Mouse (Mus musculus) kidney, postnatal 14 days (tissue): Measurements from ENCODE around the gene Rffl.

Experiments
- DNase-seq: peaks from one replicate; pipeline ENCODE4 v3.0.0; 2022; ENCODE audit warnings: mixed read lengths

The Rffl gene

DNA sequence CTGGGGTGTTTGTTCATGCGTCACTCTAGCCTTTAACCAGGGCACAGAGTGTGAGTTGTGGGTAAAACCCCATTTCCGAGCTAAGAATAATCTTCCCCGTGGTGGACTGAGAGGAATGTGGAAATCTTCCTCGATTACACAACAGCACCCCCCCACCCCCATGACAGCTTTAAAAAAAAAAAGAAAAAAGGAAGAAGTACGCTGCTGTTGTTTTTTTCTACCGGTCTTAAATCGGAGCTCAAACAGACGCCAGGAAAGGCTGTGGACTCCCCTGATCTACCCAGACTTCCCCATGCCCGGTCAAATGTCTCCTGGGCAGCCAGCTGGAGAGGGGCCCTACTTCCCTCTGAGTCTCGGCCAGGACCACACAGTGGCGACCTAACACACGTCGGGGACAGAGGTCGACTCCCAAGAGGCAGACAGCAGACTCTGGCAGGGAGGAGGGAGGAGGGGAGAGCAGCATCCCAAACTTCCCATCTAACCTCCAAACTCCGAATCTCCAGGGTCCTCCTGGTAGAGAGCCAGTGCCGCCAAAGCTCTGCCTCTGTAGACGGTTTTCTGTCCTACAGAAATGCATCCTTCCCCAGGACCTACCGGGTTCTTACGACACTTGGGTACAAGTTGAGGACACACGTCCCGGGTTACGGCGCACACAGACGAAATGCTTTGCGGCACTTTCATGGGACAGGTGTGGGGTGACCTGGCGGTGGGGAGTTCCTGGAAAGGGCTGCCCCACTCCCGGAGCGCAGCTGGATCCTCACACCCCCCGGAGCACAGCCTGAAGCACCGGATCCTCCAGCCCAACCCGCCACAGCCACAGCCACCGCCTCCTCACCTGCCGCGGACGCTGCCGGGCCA, 608 bp downstream of the Rffl start:
- DNase-seq, result peak; percentile 83

DNA sequence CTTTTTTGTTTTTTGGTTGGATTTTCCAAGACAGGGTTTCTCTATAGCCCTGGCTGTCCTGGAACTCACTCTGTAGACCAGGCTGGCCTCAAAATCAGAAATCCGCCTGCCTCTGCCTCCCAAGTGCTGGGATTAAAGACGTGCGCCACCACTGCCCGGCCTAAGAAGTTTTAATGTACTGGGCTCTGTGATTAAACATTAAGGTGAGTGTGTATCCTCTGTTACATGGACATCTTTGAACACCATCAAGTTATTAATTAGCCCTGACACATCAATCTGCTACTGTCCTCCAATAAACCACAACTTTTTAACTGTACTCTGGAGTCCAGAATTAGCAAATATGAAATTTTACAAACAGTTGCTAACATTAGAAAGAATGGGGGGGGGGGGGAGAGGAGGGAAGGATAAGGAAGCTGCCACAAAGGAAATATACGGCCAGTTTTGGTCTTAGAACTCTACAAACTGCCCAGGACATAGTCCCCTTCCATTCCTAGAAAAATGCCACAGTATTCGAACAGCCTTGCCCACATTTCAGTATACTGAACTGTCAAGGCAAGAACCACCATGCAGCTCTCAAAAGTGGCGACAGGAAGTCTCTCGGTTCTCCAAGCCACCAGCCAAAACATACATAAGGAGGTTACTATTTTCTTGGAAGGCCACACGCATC, 1.4 kb downstream of the Rffl start:
- no peak for DNase-seq

DNA sequence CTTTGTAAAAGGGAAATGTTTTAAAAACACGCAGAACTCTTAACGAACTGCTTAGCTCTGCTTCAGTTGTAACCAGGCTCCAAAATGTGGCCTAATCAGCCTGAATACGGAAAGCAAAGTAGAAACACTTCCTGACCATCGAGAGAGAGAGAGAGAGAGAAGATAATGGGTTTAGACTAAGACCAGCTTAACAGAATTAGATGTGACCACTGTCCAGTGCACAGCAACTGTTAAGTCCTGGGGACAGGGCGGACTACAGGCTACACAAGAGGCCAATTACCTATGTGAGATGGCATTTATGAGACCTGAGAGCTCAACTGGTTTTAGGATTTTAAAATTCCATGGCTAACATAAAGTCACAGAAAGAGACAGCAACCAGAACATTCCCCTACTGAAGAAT, 3.1 kb downstream of the Rffl start:
- no peak for DNase-seq

DNA sequence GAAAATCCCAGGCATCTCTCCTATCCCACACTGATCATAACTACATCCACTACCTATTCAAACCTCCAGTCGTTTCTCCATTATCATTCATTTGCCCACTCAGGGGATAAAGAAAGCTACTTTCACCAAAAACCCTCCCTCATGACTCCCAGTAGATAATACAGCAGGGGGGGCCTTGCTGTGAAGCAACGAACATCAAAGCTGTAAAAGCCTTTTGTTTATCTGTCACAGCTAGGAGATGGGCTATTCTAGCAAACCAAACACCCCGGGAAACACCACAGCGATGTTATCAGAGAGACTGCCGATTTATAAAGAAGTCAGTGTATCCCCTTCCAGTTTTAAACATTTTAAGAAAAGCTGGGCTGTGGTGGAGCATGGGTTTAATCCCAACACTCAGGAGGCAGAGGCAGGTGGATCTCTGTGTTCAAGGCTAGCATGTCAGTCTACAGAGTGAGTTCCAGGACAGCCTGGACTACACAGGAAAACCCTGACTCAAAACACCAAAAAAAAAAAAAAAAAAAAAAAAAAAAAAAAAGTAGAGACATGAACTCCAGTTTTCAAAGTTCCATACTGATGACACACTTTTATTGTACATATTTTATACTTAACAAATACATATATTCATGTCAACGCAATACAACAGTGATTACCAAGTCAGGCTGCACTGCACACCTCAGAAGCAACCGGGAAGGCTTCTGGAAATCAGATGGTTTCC, 4.0 kb downstream of the Rffl start:
- DNase-seq, result no peak

DNA sequence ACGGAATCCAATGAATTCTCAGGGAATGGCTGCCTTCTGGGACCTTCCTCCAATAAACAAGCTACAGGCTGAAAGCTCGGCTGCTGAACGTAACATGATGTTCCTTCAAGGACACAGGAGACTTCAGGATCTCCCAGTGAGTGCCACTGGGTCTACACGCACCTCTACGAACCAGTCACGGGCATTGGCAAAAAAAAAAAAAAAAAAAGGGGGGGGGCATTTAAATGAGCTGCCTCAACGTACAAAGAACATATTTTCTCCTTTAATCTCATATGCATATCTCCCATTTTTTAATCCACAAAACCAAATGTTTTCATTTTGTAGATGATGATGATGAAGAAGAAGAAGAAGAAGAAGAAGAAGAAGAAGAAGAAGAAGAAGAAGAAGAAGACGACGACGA, 5.1 kb downstream of the Rffl start:
- DNase-seq, result no peak

DNA sequence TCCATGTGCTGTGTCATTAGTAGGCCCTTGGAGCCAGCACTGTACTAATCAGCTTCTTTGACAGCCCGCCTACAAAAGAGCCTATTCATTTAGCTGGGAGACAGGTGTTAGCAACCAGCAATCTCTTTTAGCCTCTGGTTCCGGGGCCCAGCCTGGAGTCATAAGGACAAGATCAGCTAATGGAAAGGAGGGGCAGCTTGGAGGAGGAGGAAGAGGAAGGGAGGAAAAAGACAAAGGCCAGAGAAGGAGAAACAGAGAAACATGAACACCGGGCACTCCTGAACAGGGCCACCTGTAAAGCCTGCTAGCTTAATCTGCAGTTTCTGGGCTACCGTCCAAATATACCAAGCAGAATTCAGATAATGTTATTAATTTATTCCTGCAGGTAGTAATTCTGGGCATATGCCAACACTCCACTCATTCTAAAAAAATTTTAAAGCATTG, 7.5 kb downstream of the Rffl start:
- DNase-seq, result peak; percentile 31

DNA sequence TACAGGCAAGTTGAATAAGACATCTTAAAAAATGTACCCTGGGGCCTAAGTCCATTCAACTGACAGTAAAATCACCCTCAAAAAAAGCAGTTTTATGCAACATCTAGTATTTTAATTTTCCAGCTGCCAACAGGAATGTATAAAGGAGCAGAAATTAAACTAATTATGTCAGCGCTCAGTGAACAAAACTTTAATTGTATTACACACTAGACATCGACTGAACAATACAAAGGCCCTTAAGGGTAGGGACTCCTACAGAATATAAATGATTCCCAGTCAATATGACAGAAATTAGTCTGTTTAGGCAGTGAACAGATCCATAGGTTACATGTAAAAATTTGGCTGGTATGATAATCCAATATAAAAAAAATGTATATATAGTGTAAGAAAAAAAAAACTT, 8.0 kb downstream of the Rffl start:
- no peak for DNase-seq

DNA sequence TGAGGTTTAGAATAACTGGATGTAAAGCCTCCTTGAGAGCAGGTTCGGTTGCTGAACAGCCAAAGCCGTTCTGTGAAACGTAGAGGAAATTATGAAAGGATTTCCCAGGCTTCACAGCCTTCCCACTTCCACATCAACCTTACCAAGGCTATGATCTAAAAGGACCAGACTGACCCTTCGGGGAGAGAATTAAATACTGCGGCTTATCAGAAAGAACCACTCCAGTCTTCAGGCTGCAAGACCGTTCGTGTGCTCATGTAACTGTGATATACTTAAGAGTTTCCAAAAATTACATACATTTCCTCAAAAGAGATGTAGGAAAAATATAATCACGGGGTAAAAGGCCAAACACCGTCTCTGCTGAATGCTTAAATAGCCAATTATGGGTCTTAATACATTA, 8.4 kb downstream of the Rffl start:
- DNase-seq, result no peak

DNA sequence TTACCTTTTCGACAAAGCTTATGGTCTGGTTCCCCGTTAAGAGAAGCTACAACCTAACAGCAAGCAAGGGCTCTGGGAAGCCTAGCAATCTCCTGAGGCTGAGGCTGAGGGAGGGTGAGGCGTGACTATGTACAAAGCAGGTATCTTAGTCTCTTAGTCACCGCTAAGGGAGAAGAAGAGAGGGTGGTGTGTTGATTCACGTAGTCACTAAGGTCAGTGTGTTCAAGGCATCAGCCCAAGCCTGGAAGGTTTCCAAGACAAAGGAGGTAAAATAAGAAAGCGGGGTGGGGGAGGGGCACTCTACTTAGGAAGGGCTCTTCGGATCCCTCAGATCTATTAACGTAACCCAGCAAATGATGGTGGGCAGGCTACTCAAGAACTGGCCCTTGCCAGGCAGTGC, 9.5 kb downstream of the Rffl start:
- DNase-seq, result no peak

DNA sequence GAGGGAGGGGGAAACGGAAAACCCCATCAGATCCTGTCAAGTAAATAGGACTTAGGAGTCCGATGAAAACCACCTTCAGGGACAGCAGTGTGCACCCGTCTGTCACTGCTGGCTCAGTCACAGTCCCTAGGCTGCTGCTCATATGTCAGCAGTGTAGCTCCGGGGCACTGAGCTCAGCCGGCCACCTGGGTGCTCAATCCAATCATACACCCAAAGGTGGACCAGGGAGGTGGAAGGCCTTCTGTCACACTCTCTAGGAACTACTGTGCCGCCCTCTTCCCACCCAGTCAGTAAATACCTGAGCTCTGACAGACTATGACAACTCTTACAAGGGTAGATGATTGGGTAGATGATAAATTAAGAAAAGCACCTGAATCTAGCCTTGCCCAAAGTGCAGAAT, 10.3 kb downstream of the Rffl start:
- no peak for DNase-seq

DNA sequence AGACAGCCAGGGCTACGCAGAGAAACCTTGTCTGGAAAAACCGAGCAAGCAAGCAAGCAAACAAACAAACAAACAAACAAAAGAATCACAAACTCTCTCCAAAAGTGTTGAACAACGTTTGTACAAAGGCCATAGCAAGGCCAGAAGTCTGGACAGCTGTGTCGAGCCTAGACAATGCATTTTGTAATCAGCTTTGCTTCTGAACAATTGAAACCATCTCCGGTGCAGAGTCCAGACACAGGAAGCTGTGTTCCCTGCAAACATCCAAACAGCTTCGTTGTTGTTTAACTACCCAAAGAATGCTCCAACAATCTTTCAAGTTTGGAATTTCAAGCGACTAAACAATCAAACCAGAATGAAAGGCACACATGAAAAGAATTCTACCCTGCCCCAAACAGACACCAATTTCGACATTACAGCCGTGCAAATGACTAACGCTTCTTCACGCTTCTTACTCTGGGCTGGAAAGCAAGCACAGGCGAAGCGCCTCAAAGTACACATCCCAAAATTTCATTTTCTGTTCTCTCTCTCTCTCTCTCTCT, 13.6 kb downstream of the Rffl start:
- DNase-seq, result peak; percentile 46

DNA sequence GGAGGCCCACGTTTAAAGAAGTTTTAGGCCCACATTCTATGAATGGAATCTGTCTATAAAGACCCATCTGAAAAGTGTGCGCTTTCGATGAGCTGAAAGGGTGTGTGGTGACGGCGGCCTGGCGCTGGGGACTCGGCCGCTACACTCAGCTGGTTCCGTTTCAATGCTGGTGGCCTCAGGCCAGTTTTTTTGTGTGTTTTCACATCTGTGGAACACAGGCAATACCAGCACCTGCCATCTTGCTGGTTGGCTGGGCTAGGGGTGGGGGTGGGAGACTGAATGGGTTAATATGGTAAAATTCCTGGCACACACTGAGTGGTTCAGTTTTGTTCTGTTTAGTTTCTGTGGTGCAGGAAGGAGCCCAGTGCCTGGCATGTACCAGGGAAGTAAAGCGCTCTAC, 15.0 kb downstream of the Rffl start:
- no peak for DNase-seq

DNA sequence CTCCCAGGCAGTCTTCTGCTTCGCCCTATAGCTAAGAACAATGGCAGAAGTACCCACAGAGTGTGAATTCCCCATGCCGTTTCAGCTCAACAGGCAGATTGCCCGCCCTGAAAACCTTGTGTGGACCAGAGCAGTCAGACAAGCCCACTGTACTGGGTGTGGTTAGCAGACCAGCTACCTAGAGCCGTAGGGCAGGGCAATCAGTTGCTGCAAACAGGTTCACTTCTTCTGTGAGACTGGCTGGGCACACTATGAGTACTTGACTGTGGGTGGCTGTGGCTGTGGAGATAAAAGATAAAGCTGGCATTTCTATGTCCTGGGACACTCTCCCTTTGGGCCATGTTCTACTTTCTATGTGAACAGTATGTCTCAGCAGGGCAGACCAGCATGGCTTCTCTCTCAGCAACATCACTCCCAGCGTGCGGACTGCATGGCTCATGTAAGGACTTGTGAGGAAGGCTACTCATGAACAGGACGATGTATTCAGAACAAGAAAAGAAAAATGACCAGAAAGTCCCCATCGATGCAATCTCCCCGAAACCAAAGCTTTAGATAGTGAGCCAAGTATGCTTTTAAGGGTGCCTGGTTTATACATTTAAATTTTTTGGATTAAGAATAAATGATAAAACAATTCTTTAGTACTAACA, 15.6 kb downstream of the Rffl start:
- DNase-seq, result no peak

DNA sequence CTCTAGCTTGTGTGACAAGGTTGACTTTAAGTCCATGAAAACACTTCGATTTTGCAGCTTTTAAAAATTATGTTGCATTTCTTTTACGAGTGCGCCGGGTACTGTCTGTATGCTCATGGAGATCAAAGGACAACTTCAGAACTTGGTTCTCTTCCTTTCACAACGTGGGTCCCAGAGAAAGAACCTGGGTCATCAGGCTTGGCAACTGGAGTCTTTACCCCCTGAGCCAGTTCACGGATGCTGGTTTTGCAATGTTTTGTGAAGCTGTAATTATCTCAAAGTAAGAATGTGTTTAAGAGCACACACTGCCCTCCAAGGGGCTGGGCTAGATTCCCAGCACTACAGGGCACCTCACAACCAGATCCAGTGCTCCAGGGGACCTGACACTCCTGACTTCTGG, 16.9 kb downstream of the Rffl start:
- no peak for DNase-seq

DNA sequence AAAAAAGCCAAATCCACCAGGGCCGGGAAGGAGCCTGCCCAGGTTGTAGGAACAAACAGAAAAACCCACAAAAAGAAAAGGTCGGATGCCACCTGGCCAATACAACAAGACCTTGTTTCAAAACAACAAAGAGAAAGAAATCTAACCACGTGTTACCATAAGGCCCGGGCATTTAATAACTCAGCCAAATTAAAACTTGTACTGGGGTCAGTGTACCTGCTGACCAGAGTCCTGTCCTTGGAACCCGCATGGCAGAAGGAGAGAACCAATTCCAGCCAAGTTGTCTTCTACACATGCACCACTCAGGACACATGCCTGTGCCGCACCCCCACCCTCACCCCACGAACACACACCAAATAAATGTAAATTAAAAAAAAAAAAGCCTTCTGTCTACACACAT, 18.1 kb downstream of the Rffl start:
- no peak for DNase-seq

DNA sequence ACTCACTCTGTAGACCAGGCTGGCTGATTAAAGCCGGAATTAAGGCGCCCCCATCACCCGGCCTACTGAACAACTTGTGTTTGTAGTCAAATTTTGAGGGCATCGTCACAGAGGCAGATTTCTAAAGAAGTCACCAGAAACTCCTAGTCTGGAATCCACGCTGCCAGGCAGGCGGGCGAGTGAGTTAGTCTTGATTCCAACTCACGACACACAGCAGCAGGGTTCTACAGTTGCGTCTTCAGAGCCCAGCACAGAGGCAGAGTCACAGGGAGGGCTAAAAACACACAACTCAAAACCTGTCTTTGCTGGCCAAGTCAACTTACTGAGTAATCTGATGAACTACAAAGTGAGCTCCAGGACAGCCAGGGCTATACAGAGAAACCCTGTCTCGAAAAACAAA, 18.5 kb downstream of the Rffl start:
- DNase-seq, result no peak

DNA sequence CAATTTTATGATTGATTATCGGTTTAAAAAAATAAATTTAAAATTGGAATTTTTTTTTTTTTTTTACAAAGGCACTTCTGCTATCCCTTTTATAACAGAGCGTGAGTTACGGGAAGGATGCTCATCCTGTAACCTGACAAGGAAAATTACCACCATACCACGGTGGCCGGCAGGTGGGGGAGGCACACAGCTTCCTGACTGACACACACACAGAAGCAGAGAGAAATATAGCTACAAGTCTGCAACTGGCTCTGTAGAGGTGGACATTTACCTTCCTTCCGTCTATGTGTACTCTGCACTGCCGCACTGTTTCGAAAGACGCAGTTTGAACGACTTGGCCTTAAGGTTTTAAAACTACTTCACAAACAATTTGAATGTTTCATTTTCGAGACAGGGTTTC, 18.9 kb downstream of the Rffl start:
- DNase-seq, result no peak

DNA sequence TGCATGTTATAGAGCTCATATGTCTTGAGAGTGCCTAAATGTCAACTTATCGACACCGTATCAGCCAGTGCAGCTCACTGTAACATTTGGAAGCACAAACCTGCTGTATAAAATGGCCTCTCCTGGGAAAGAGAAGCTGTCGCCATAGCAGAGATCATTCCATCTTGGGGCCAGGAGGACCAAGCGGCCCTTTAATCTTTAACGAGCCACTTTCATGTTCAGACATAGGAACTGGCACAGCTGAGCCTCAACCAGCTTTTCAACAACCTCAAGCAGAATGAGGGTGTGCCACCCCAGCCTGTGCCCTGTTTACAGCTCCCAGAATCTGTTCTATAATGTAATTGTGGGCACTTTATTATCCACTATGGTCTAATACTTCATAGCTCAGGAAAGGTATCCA, 20.8 kb downstream of the Rffl start:
- no peak for DNase-seq

DNA sequence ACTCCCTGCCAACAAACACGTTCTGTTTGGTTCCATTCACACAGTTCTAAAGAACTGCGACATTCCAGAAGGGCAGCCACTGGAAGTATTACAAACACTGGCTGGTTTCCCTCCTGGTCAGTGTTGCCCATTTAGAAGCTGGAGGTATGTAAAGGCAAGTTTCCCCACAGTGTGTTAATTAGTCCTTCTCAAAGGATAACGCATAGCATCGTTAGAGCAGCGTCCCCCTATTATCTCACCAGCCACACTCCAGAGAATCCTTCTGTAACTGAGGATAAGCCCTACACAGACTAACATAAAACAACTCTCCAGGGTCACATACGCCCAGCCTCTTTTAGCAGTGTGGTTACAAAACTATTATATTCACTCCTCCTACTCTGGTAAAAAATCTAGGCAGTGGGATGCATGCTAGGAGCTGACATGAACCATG, 23.4 kb downstream of the Rffl start:
- DNase-seq, result peak; percentile 33

DNA sequence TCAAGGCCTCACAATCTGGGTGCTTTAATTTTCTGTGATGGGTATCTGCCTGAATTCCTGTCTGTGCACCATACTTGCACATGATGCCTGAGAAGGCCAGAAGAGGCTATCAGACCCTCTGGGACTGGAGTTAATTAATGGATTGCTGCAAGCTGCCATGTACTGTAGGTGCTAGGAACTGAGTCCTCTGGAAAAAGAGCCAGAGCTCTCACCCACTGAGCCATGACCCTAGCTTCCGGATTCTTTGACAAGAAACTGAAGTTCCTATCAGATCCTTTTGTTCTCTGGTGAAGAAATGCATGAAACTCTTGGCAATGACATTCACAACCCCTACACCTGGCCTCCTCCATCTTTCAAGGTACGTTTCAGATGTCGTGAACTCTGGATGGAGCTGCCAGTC, 24.1 kb downstream of the Rffl start:
- DNase-seq, result no peak

DNA sequence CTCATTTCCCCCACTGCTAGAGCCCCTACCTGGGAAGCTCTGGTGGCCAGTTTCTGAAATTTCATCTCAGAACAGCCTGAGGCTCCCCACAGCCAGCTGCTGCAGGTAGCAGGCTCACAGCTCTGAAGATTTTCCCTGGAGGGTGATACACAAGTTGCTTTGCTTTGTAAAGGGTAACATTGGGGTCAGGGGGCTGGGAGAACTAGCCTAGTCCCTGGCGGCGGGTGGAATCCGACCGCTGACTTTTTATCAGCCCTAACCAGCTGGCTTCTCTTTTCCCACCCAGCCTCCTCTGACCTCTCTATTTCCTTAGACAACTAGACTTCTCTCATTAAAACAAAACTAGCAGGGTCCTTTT, 25.0 kb downstream of the Rffl start:
- DNase-seq, result no peak

DNA sequence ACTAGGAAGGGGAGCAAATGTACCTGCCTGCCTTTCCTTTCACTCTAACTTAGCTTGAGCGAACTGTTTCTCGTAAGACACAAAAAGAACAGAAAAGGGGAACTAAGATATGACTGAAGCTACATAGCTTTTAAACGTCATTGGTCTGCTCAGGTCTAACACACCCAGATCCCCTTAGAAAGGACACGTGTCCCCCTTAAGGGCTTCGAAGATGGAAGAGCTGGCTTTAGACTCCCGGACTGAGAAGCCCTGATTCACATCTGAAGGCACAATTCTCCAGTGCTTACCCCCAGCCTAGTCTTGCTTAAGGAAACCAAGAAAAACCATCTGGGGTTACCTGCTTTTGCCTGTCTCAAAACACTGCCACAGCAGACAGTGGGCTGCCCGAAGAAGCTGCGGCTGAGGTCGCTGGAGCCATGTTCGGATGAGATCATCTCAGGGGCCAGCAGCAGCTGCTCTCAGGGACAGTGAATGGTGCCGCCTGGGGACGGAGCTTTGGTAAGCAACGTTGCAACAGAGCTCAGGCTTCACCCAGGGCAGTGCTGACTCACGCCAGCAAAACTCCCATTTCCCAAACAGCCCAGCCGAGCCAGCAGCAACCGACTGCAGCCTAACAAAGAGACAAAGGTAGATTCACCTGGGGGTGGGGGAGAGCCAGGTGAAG, 25.5 kb downstream of the Rffl start:
- DNase-seq, result peak; percentile 64
